Mouse (Mus musculus): ENCODE data around the gene Arrdc4.
A peak's percentile ranks its signal among the peaks of the same experiment; 100 is the strongest.

The Arrdc4 gene

GRCm38 (mm10) chr7:68748761-68749635 is at the start of gene Arrdc4:
Gene Arrdc4, minus strand, starts transcription at chr7:68749241.
- DNase-seq (ENCODE audit: low read depth, low spot score) = peak; percentile 100

- DNase-seq (ENCODE audit: low read depth, low spot score) = no peak
Measured at GRCm38 (mm10) chr7:68795578-68795977, 46.5 kb upstream of the Arrdc4 start.

- DNase-seq (ENCODE audit: low read depth, low spot score) = no peak
Measured at GRCm38 (mm10) chr7:68788711-68789110, 39.7 kb upstream of the Arrdc4 start.

- DNase-seq (ENCODE audit: low read depth, low spot score) = no peak
Measured at GRCm38 (mm10) chr7:68771757-68772094, 22.7 kb upstream of the Arrdc4 start.

GRCm38 (mm10) chr7:68770894-68771756 is 22.1 kb upstream of the Arrdc4 start:
- DNase-seq (ENCODE audit: low read depth, low spot score) = no peak

- no peak for DNase-seq (ENCODE audit: low read depth, low spot score)
Measured at GRCm38 (mm10) chr7:68765926-68766325, 16.9 kb upstream of the Arrdc4 start.

GRCm38 (mm10) chr7:68759148-68759724 is 10.2 kb upstream of the Arrdc4 start:
- no peak for DNase-seq (ENCODE audit: low read depth, low spot score)

- DNase-seq (ENCODE audit: low read depth, low spot score) = no peak
Measured at GRCm38 (mm10) chr7:68756656-68757204, 7.7 kb upstream of the Arrdc4 start.

GRCm38 (mm10) chr7:68749919-68750318 is 878 bp upstream of the Arrdc4 start:
- DNase-seq (ENCODE audit: low read depth, low spot score) = no peak

GRCm38 (mm10) chr7:68748361-68748760 is 680 bp downstream of the Arrdc4 start:
- peak; percentile 72 for DNase-seq (ENCODE audit: low read depth, low spot score)

- peak; percentile 42 for DNase-seq (ENCODE audit: low read depth, low spot score)
Measured at GRCm38 (mm10) chr7:68744616-68745015, 4.4 kb downstream of the Arrdc4 start.

GRCm38 (mm10) chr7:68744206-68744605 is 4.8 kb downstream of the Arrdc4 start:
- DNase-seq (ENCODE audit: low read depth, low spot score) = no peak

- no peak for DNase-seq (ENCODE audit: low read depth, low spot score)
Measured at GRCm38 (mm10) chr7:68740763-68741162, 8.3 kb downstream of the Arrdc4 start.

- DNase-seq (ENCODE audit: low read depth, low spot score) = no peak
Measured at GRCm38 (mm10) chr7:68738676-68739399, 10.2 kb downstream of the Arrdc4 start.

GRCm38 (mm10) chr7:68726380-68726779 is 22.7 kb downstream of the Arrdc4 start:
- no peak for DNase-seq (ENCODE audit: low read depth, low spot score)

- no peak for DNase-seq (ENCODE audit: low read depth, low spot score)
Measured at GRCm38 (mm10) chr7:68724711-68725110, 24.3 kb downstream of the Arrdc4 start.

- no peak for DNase-seq (ENCODE audit: low read depth, low spot score)
Measured at GRCm38 (mm10) chr7:68721520-68721919, 27.5 kb downstream of the Arrdc4 start.

GRCm38 (mm10) chr7:68717988-68718387 is 31.1 kb downstream of the Arrdc4 start:
- no peak for DNase-seq (ENCODE audit: low read depth, low spot score)

GRCm38 (mm10) chr7:68717498-68717897 is 31.5 kb downstream of the Arrdc4 start:
- DNase-seq (ENCODE audit: low read depth, low spot score) = peak; percentile 78

GRCm38 (mm10) chr7:68716926-68717325 is 32.1 kb downstream of the Arrdc4 start:
- DNase-seq (ENCODE audit: low read depth, low spot score) = no peak

- DNase-seq (ENCODE audit: low read depth, low spot score) = no peak
Measured at GRCm38 (mm10) chr7:68712928-68713327, 36.1 kb downstream of the Arrdc4 start.

Measured in brain, adult 2 months (tissue).